ENCODE assay signal across 10 mouse cellular contexts in genomic region chr16:93380717-93381671, GRCm38 (mm10).
DNase-seq lines count a peak whose midpoint lies in the region; ATAC-seq and TF ChIP-seq lines count a peak whose summit lies in the region.
"Had no signal": no experiment of that assay in that cellular context is flagged by ENCODE, and none has a peak within 500 bp of the region (broad histone marks: within the 10 kb centered on the region; RNA-seq: fewer than 3 reads in every experiment).

No protein-coding gene starts in this region.

- H3K4me2 ChIP-seq in forebrain, embryonic 15.5 days (replicated peaks), result no peak overlapping the region
- no peak overlapping the region; the same call in 1 of the 2 replicates for H3K4me2 ChIP-seq in limb, embryonic 14.5 days (replicated peaks; ENCODE audit: low read depth, low read length, severe bottlenecking)
- no peak overlapping the region for H3K4me2 ChIP-seq in liver, postnatal 0 days (ENCODE audit: low read depth, low read length)

- no peak for TF ChIP-seq POLR2A in brain, embryonic 14.5 days (IDR thresholded peaks at IDR 0.05; ENCODE audit: borderline replicate concordance, extremely low read depth, insufficient read depth, insufficient read length, poor library complexity, severe bottlenecking)
- no peak for TF ChIP-seq POLR2A in limb, embryonic 14.5 days (IDR thresholded peaks at IDR 0.05; ENCODE audit: borderline replicate concordance, extremely low read depth, insufficient read depth, insufficient read length)

- no peaks in the 10 kb centered on the region for H3K36me3 ChIP-seq in heart, embryonic 10.5 days
- H3K36me3 ChIP-seq in forebrain, embryonic 15.5 days, result no peaks in the 10 kb centered on the region
- no peaks in the 10 kb centered on the region for H3K36me3 ChIP-seq in limb, embryonic 14.5 days (ENCODE audit: control insufficient read depth, insufficient read depth, low read length)
- H3K36me3 ChIP-seq in liver, postnatal 0 days (replicated peaks; ENCODE audit: insufficient read depth, low read length), result no peaks in the 10 kb centered on the region

- H3K4me3 ChIP-seq in heart, embryonic 10.5 days, result no peak overlapping the region
- H3K4me3 ChIP-seq in forebrain, embryonic 15.5 days, result no peak overlapping the region
- H3K4me3 ChIP-seq in limb, embryonic 14.5 days (replicated peaks; ENCODE audit: low read length), result no peak overlapping the region
- H3K4me3 ChIP-seq in liver, postnatal 0 days (ENCODE audit: low read depth, low read length), result no peak overlapping the region

- H3K27ac ChIP-seq in heart, embryonic 10.5 days, result peak overlapping the region; percentile 65; the same call in 1 of the 2 replicates
- no peak overlapping the region for H3K27ac ChIP-seq in forebrain, embryonic 15.5 days (replicated peaks)
- H3K27ac ChIP-seq in limb, embryonic 14.5 days (replicated peaks; ENCODE audit: low read depth, low read length), result 0 out of 2 replicates have a peak overlapping the region, but pooled peaks have one; percentile 10
- no peak overlapping the region for H3K27ac ChIP-seq in liver, postnatal 0 days (ENCODE audit: low read depth)

- H3K9me3 ChIP-seq in heart, embryonic 10.5 days, result no peaks in the 10 kb centered on the region
- no peaks in the 10 kb centered on the region for H3K9me3 ChIP-seq in forebrain, embryonic 15.5 days
- H3K9me3 ChIP-seq in limb, embryonic 14.5 days (ENCODE audit: control insufficient read depth, low read length), result no peaks in the 10 kb centered on the region
- H3K9me3 ChIP-seq in liver, postnatal 0 days (ENCODE audit: low read length), result no peaks in the 10 kb centered on the region

- H3K9ac ChIP-seq in forebrain, embryonic 15.5 days (replicated peaks), result no peak overlapping the region
- H3K9ac ChIP-seq in limb, embryonic 14.5 days (ENCODE audit: low read depth, low read length, severe bottlenecking), result no peak overlapping the region
- no peak overlapping the region for H3K9ac ChIP-seq in liver, postnatal 0 days (replicated peaks)

- 60% methylated on average over 13 of the region's 13 CpGs for WGBS in heart, embryonic 10.5 days
- WGBS in forebrain, embryonic 15.5 days, result 31% methylated on average over 13 of the region's 13 CpGs
- WGBS in limb, embryonic 14.5 days, result 48% methylated on average over 13 of the region's 13 CpGs
- 66% methylated on average over 13 of the region's 13 CpGs for WGBS in liver, postnatal 0 days (ENCODE audit: insufficient replicate concordance)

- DNase-seq in heart, embryonic 10.5 days (ENCODE audit: low spot score), result no peak
- DNase-seq in heart, adult 8-10 months (ENCODE audit: low spot score), result no peak
- DNase-seq in brain, embryonic 14.5 days (ENCODE audit: low read depth), result peak; percentile 61
- DNase-seq in limb, embryonic 14.5 days (ENCODE audit: low spot score), result peak; percentile 12
- DNase-seq in kidney, postnatal 4 days, result no peak
- DNase-seq in urinary bladder, postnatal 25 days (ENCODE audit: low spot score), result no peak
- DNase-seq in liver, postnatal 0 days, result no peak
- DNase-seq: lung, postnatal 14 days had no signal

- peak; percentile 10; the same call in 1 of the 2 replicates for TF ChIP-seq CTCF in brain, embryonic 14.5 days (IDR thresholded peaks at IDR 0.05; ENCODE audit: borderline replicate concordance, extremely low read depth, insufficient read depth, insufficient read length)
- TF ChIP-seq CTCF in liver, postnatal 0 days (IDR thresholded peaks at IDR 0.05; ENCODE audit: low read depth), result no peak

- no peak for TF ChIP-seq EP300 in liver, postnatal 0 days (IDR thresholded peaks at IDR 0.05; ENCODE audit: low read depth)

- peaks cover 32% of the 10 kb centered on the region for H3K4me1 ChIP-seq in heart, embryonic 10.5 days
- peaks cover 20% of the 10 kb centered on the region for H3K4me1 ChIP-seq in forebrain, embryonic 15.5 days
- H3K4me1 ChIP-seq in limb, embryonic 14.5 days (ENCODE audit: control insufficient read depth, insufficient read depth, low read length), result peaks cover 14% of the 10 kb centered on the region
- H3K4me1 ChIP-seq in liver, postnatal 0 days (ENCODE audit: insufficient read depth), result no peaks in the 10 kb centered on the region

- H3K27me3 ChIP-seq in heart, embryonic 10.5 days (ENCODE audit: insufficient read depth, poor library complexity, severe bottlenecking), result no peaks in the 10 kb centered on the region
- no peaks in the 10 kb centered on the region for H3K27me3 ChIP-seq in forebrain, embryonic 15.5 days
- H3K27me3 ChIP-seq in limb, embryonic 14.5 days (ENCODE audit: control insufficient read depth, insufficient read depth, low read length), result no peaks in the 10 kb centered on the region
- H3K27me3 ChIP-seq in liver, postnatal 0 days (ENCODE audit: insufficient read depth, low read length), result no peaks in the 10 kb centered on the region

- 0 out of 2 replicates have a peak, but pooled peaks have one; percentile 60 for ATAC-seq in forebrain, embryonic 15.5 days (replicated peaks)
- ATAC-seq in limb, embryonic 14.5 days (ENCODE audit: low FRiP score, low read depth), result no peak
- ATAC-seq in liver, postnatal 0 days, result no peak
- ATAC-seq: CD4-positive, CD25-positive, alpha-beta regulatory T cell, adult 4 months had no signal

Comparison
In these comparisons a context has a peak if more than half of its experiments do, and no peak if none do; other contexts are left out.
1. DNase-seq: peak in brain, embryonic 14.5 days (single experiment) and limb, embryonic 14.5 days (single experiment); none in heart, embryonic 10.5 days (single experiment), heart, adult 8-10 months (single experiment), kidney, postnatal 4 days (0 of 2), urinary bladder, postnatal 25 days (single experiment) and liver, postnatal 0 days (single experiment).
2. H3K27ac ChIP-seq: peak in heart, embryonic 10.5 days (single experiment) and limb, embryonic 14.5 days (single experiment); none in forebrain, embryonic 15.5 days (single experiment) and liver, postnatal 0 days (single experiment).